Mouse (Mus musculus): Measurements from ENCODE around the gene Mvd. TPM values are rescaled to one million over a fixed set of nuclear protein-coding genes. Genes with fewer than 3 reads are reported as not detected.

The Mvd gene
- total RNA-seq, 2 experiments from 2014 or later, result 4.3 to 10.0 TPM

DNA sequence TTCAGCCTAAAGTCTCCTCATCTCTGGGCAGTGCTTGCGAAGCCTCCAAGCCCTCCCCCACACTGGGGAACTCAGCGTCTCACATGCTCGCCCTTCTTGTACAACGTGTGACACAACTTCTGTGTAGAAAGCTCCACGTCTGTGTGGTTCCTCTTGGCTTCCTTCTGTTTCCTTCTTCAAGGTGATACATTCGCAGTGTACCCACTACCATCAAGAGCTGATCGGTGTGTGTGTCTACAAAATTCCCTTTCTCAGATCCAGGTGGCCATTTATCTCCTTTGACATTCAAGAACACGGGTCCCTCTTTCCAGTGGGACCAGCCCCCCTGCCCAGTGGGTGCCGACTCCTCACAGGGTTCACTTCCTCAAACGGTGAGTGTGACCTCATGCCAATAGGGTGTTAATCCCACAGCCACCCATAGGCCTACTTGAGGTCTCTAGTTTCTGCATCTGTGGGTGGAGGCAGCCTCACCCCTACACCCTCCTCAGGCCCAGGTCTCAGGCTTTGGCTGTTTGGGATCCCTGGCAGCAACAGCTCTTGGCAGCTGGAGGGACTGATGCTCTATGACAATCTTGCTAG is 13.1 kb downstream of the Mvd start:
- peak; percentile 72 for ATAC-seq (replicated peaks; ENCODE audit: poor library complexity, severe bottlenecking)

DNA sequence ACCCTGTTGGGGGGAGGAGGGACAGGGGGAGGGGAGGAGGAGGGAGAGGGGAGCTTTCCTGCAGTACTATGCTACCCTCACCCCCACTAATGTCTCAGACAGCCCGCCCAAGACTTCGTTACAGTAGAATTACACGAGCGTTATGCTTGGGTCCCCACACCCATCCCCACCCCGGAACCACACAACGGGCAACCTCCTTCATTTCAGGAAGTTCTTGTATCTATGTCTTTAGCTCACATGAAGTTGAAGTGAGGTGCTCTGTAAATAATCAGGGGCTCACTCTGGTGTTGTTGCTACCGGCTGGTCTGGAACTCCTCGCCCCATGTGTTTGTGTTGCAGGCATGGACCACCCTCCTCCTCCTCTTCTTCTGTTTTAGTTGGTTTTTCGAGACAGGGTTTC is 15.1 kb downstream of the Mvd start:
- ATAC-seq (replicated peaks; ENCODE audit: poor library complexity, severe bottlenecking), result no peak

DNA sequence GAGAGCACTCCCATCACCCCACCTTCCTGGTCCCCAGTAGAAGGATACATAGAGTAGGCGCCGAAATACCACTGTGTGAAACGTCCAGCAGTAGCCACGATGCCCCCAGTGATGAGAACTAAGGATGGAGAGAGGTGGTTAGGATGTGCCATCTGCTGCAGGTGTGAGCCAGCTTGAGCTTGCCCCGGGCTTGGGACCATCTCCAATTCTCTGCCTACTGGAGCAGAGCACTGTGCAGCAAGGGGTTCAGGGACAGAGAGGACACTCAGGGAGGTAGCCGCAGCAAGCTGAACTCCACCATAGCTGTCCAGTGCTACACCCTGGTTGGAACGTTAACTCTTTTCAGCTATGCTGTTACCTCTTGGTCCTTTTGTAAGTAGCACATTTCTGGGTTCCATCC is 15.6 kb downstream of the Mvd start:
- no peak for ATAC-seq (replicated peaks; ENCODE audit: poor library complexity, severe bottlenecking)

DNA sequence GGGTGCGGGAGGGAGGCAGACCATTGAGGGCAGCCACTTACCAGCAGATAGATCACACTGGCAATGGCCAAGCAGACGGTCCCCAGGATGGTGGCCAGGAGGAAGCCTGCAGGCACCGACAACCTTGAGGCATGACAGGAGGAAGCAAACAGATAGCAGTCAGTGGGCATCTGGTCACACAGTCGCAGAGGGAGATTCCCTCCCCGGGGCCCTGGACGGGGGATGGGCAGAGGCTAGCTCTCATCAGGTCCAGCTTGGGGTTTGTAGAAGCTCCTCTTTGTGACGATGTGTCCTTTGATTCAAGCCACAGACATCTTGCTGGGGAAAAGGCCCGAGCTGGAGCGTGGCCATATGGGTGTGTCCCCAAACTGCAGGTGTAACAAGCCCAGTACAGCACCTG is 17.1 kb downstream of the Mvd start:
- no peak for ATAC-seq (replicated peaks; ENCODE audit: poor library complexity, severe bottlenecking)

DNA sequence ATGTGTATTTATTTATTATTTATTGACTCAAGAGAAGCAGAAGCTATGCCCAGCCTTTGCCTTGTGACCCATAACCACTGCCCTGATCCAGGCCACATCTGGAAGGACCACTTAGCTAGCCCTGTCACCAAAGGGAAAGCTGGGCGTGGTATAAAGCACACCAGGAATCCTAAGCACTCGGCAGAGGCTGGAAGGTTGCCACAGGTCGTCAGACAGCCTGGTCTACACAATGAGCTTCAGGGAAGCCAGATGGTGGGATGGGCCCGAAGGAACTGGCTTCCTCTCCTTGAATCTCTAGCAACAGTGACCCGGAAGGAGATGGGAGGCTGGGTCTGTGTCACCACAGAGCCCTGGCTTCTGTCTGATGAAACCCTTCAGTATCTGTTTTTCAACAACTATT is 19.6 kb downstream of the Mvd start:
- no peak for ATAC-seq (replicated peaks; ENCODE audit: poor library complexity, severe bottlenecking)

DNA sequence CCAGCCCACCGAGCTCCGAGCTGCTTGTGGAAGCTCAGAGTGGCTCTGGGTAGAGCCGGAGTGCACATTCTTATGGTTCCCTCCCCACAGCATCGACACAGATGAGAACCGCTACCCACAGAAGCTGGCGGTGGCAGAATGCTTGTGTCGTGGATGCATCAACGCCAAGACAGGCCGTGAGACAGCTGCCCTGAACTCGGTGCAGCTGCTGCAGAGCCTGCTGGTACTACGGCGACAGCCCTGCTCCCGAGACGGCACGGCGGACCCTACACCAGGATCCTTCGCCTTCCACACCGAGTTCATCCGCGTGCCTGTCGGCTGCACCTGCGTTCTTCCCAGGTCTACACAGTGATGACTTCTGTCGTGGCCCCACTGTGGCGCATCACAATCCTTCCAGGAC is 20.0 kb downstream of the Mvd start:
- ATAC-seq (replicated peaks; ENCODE audit: poor library complexity, severe bottlenecking), result no peak

DNA sequence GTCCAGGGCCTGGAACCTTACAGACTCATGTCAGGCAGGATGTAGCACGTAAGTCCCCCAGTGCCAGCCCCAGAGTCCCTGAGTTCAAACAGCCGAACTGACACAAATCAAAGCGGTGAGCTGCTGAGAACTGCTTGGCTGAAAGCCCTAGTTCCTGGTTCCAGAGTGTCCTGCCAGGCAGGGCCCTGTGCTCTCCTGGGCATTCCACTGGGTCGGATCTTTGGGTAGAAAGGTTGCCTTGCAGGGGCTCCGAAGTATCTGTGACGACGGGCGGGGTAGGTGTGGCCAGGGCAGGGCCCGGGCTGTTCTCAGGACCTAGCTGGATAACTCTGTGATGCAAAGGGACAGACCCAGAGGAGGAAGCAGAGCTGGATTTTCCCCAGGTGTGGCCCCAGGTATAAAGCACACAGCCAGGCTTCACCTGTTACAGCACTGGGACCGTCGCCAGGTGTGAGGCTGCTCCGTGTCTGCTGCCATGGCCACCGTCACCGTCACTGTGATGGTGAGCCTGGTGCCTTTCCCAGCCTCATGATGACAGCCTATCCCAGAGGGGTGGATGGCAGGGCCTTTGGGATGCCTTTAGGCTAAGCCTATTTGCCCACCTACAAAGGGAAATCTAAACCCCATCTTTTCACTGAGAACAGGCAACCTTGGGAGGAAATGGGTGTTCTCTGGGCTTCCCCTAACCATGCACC is 21.7 kb downstream of the Mvd start, which contains the start of gene Il17c:
TSS of gene Il17c (plus strand) at position 645 of the 695 bp plus-strand sequence.
- no peak for ATAC-seq (replicated peaks; ENCODE audit: poor library complexity, severe bottlenecking)

DNA sequence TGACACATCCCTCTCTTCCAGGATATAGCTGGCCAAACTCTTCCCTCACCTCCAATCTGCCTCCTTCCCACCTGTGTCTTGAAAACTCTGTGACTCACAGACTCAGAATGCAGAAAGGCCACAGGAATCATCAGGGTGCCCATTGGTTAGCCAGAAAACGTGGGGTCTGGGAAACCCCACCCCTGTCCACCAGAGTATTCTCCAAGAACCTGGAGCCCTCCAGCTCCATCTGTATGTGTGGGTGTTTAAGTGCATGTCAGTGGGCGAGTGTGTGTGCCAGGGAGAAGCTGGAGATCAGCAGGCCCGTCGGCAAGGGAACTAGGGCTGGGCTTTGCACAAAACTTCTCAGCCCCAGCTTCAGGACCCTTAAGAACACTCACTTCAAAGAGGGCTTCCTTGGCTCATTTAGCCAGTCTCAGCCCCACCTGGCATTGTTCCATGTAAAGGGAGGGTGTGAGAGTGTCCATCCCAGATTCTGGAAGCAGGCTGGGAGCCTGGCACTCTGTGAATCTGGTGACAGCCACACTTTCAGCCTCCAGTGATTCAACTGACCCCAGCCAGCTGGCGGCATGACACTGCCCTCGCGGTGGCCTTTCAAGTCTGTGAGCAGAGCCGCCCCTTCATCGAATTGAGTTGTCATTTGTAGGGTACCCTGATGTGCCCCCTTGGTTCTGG is 23.2 kb downstream of the Mvd start:
- ATAC-seq (replicated peaks; ENCODE audit: poor library complexity, severe bottlenecking), result no peak

DNA sequence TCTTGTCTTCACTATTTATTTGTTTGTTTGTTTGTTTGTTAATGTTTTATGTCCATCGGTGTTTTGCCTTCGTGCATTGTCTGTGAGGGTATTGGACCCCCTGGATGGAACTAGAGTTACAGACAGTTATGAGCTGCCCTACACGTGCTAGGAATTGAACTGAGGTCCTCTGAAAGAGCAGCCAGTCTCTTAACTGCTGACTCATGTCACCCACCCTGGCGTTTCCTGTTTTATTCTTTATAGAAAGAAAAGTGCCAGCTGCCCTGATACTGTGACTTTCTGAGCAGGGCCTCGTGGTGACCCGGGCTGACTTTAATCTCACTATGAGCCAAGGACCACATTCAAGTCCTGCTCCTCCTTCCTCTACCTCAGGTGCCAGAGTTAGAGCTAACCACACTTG is 27.7 kb downstream of the Mvd start:
- peak; percentile 23; the same call in 1 of the 2 replicates for ATAC-seq (replicated peaks; ENCODE audit: poor library complexity, severe bottlenecking)

DNA sequence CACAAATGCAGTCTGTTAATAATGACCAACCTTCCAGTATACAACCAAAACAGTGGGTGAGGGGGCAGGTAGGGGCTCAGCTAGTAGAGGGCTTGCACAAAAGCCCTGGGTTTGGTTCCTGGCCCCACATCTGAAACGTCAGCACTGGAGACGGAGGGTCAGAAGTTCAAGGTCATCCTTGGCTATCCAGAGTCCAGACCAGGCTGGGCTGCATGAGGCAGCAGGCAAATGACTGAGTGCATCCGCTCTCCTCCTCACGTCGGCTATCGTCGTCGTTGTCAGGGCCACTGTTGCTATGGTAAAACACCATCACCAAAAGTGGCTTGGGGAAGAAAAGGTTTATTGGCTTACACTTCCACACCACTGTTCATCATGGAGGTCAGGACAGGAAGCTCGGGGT is 28.9 kb downstream of the Mvd start:
- ATAC-seq (replicated peaks; ENCODE audit: poor library complexity, severe bottlenecking), result no peak

DNA sequence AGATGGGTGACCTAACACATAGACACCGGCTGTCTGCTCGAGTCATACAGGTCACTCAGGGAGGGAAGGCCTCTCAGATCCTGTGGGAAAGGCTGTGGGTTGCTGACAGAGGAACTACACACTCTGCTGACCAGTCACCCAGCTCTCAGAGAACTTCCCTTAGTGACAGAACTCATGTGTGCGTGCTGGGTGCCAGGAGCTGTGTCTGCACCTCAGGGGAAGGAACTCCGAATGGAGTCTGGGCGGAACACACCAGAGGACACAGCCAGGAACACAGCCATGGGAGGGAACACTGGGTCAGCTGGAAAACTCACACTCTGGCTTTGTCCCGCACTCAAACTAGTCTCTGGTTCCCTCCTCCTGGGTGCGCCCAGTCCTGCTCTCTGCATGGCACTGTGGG is 35.5 kb downstream of the Mvd start:
- no peak for ATAC-seq (replicated peaks; ENCODE audit: poor library complexity, severe bottlenecking)

DNA sequence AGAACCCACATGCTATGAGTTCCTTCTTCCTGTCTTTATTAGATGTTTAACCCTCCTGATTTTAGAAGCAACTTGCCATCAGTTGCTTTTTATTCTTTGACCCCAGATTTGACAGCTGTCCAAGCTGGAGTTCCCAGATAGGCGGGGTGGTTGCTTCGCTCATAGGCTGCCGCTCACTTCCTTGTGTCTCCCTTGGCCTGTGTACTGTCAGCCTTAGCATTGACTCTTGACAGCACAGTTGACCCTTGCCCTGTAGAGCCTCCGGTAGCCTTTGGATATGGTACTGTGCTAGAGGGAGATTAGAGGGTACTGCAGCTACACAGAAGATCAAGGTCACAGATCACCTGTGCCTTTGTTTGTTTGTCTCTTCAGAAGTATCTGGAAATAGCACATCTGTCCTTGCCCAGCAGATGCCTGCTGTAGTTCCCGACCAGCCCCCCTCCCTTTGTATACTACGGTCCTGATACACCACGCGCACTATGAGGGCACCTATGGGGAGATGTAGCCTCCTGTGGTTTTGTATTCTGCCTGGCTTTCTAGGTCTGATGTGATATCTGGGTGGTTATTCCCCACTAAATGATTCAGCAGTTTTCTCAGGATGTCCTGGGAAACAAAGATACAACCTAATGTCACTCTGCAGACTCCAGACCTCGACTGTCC is 37.9 kb downstream of the Mvd start:
- no peak for ATAC-seq (replicated peaks; ENCODE audit: poor library complexity, severe bottlenecking)

DNA sequence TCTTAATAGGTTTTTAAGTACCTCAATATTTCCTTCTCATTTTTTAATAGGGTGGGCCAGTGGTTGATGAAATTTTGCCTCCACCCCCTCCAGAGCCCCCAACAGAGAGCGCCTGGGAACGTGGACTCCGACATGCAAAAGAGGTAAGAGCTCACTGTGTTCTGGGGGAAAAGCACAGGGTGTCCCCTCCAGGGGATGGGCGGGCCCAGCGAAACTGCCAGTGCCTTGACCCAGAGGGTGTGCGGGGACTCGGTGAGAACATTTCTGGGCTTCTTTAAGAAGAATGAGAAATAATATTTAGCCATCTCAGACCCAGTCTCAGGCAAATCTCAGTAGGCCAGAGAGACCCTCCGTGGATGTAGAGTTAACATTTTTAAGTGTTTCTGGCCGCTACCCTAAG is 45.0 kb downstream of the Mvd start:
- ATAC-seq (replicated peaks; ENCODE audit: poor library complexity, severe bottlenecking), result no peak

DNA sequence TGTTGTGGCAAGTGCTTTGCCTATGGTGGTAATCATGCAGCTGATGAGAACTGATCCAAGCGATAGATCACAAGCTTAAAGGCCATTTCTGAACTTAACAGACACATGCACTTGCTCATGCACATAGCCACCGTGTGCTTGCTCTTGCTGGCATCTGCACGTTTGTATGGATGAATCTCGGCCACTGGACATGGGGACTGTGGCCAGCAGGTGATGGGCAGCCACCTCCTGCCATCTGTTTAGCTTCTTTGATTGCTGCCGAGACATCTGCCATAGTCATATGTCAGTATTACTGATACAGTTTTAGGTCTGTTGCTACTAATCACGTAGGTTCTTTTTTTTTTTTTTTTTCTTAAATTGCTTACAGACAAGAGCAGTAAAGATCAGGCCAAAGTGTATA is 47.9 kb downstream of the Mvd start:
- no peak for ATAC-seq (replicated peaks; ENCODE audit: poor library complexity, severe bottlenecking)

DNA sequence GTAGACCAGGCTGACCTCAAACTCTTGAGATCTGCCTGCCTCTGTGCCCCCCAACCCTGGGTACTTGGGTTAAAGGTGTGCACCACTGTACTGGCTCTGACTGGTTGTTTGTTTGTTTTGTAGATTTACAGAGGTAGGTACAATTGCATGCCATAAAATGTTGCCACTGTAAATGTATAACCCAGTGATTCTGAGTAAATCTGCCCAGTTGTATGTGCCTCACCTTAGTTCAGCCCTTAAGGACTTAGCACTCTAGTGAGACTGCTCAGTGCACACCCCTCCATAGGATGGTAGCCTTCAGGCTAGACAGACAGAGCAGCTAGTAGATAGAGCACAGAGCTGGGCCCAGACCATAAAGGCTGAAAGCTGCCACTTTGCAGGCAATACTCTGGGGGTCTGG is 49.5 kb downstream of the Mvd start:
- no peak for ATAC-seq (replicated peaks; ENCODE audit: poor library complexity, severe bottlenecking)

DNA sequence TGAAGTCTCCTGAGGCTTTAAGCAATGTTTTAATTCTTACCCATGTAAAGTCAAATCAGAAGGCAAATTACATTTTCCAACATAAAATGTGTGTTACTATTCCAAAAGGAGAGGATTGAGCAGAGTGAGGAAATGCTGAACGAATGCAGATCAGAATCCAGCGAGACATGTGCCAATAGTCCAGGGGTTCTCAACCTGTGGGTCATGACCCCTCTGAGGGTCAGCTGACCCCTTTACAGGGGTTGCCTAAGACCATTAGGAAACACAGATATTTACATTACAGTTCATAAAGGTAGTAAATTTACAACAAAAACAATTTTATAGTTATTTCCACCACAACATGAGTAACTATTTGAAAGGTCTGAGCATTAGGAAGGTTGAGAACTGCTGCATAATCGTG is 52.5 kb downstream of the Mvd start:
- ATAC-seq (replicated peaks; ENCODE audit: poor library complexity, severe bottlenecking), result no peak

DNA sequence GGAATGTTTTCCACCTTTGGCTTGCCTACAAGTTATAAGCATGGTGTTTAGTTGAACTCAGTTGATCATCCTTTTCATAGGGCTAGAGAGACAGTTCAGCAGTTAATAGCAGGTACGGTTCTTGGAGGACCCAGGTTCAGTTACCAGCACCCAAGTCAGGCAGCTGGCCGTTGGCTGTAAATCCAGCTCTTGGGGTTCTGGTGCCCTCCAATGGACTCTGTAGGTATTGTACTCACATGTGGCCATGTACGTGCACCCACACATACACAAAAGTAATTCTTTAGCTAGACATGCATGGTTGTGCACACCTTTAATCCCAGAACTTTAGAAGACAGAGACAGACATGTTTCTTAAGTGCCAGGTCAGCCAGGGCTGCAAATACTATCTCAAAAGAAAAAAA is 53.9 kb downstream of the Mvd start:
- ATAC-seq (replicated peaks; ENCODE audit: poor library complexity, severe bottlenecking), result no peak

Data from granulocyte monocyte progenitor cell, adult 5-6 weeks (primary cell).